Mouse (Mus musculus): ENCODE data around the gene Kctd17.

DNA sequence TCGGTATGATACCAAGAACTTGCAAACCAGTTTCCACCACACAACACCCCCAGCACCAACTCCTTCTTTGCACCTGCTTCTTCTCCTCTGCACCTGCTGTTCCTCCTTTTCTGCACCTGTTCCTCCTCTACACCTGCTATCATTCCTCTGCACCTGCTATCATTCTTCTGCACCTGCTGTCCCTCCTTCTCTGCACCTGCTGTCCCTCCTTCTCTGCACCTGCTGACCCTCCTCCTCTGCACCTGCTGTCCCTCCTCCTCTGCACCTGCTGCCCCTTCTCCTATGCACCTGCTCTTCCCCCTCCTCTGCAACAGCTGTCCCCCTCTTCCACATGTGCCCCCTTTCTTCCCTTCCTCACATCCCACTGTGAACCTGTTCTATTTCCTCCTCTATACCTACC, 58.2 kb downstream of the Kctd17 start:
- TF ChIP-seq CTCF (IDR thresholded peaks at IDR 0.05; ENCODE audit: low read depth) = no peak
- TF ChIP-seq EP300 (IDR thresholded peaks at IDR 0.05; ENCODE audit: low read depth) = no peak
